Mouse (Mus musculus) limb, embryonic 11.5 days (tissue): Measurements from ENCODE around the gene Tedc1. TPM values are rescaled to one million over a fixed set of nuclear protein-coding genes. Genes with fewer than 3 reads are reported as not detected.

Source experiments
- ATAC-seq: fragments of 200-750 bp; cut with Nextera tagmentation; 2 replicates; pipeline ENCODE4 v1.8.0; 2017; ENCODE audit warnings: low read depth; ENCODE audit not compliant: insufficient number of reproducible peaks, low FRiP score, low TSS enrichment
- DNase-seq: peaks from one replicate; pipeline ENCODE4 v3.0.0-alpha.2; 2015; ENCODE audit warnings: low spot score
- H3K27ac ChIP-seq: fragments of 300-500 bp; sonication (generic); replicated peaks from 2 replicates; pipeline ENCODE4 v1.5.1; 2014; ENCODE audit warnings: low read depth, mild to moderate bottlenecking, low read length
- H3K27me3 ChIP-seq: fragments of 300-500 bp; sonication (generic); 2 replicates; pipeline ENCODE4 v1.6.1; 2014; ENCODE audit warnings: mild to moderate bottlenecking, low read length, mixed read lengths; ENCODE audit not compliant: control insufficient read depth, insufficient read depth
- H3K36me3 ChIP-seq: fragments of 300-500 bp; sonication (generic); 2 replicates; pipeline ENCODE4 v1.6.1; 2014; ENCODE audit warnings: mild to moderate bottlenecking, low read length, moderate library complexity, mixed read lengths; ENCODE audit not compliant: control insufficient read depth, insufficient read depth
- H3K4me1 ChIP-seq: fragments of 300-500 bp; sonication (generic); 2 replicates; pipeline ENCODE4 v1.6.1; 2014; ENCODE audit warnings: low read length, mixed read lengths; ENCODE audit not compliant: control insufficient read depth, insufficient read depth
- H3K4me2 ChIP-seq: fragments of 300-500 bp; sonication (generic); 2 replicates; pipeline ENCODE4 v1.6.1; 2014; ENCODE audit warnings: low read depth, mild to moderate bottlenecking, moderate library complexity; ENCODE audit not compliant: severe bottlenecking
- H3K4me3 ChIP-seq: fragments of 300-500 bp; sonication (generic); 2 replicates; pipeline ENCODE4 v1.5.1; 2014; ENCODE audit warnings: low read depth, low read length
- H3K9ac ChIP-seq: fragments of 300-500 bp; sonication (generic); 2 replicates; pipeline ENCODE4 v1.6.1; 2014; ENCODE audit warnings: mild to moderate bottlenecking, low read length
- H3K9me3 ChIP-seq: fragments of 300-500 bp; sonication (generic); 2 replicates; pipeline ENCODE4 v1.6.1; 2016; ENCODE audit warnings: low read length; ENCODE audit not compliant: control insufficient read depth
- WGBS: fragments of 180-500 bp; shearing (Covaris S2); extraction: QIAGEN DNeasy Blood & Tissue Kit; methylation state at CpG from one replicate; pipeline ENCODE4 v1.1.7; 2014; 5-methylcytosine and 5-hydroxymethylcytosine counted together
- polyA plus RNA-seq: library from polyadenylated mRNA; unstranded; fragments of >200 nt; fragmentation: Nextera tagmentation; extraction: Ambion mirVana; gene quantifications from 2 replicates; pipeline ENCODE4 v1.2.1, GENCODE M21; 2014

The Tedc1 gene
- polyA plus RNA-seq, 1 experiment from 2014 or later: 39.9 TPM

- Histone ChIP-seq H3K27ac (no peak overlapping the region; the same call in 1 of the 2 replicates), H3K36me3 (peaks cover 8% of the 10 kb centered on the region), H3K4me1 (peaks cover 16% of the 10 kb centered on the region), H3K4me2 (peak overlapping the region; percentile 22; the same call in 1 of the 2 replicates), H3K9me3 (no peaks in the 10 kb centered on the region), H3K27me3 (peaks cover 35% of the 10 kb centered on the region), H3K9ac (peak overlapping the region; percentile 30), H3K4me3 (peak overlapping the region; percentile 6; the same call in 1 of the 2 replicates)
- DNase-seq (peak; percentile 61), ATAC-seq (no peak; the same call in 1 of the 2 replicates)
- 19% methylated on average over 15 of the region's 15 CpGs for WGBS
Observed at GRCm38 (mm10) chr12:113142021-113142975, 13.9 kb upstream of the Tedc1 start.

- Histone ChIP-seq H3K27me3 (peaks cover 39% of the 10 kb centered on the region), H3K4me3 (no peak overlapping the region), H3K4me2 (peak overlapping the region; percentile 22; the same call in 1 of the 2 replicates), H3K9me3 (no peaks in the 10 kb centered on the region), H3K27ac (no peak overlapping the region; the same call in 1 of the 2 replicates), H3K4me1 (peaks cover 16% of the 10 kb centered on the region), H3K36me3 (peaks cover 2% of the 10 kb centered on the region; the same call in 1 of the 2 replicates), H3K9ac (peak overlapping the region; percentile 30)
- DNase-seq: no peak
- WGBS: 62% methylated on average over 7 of the region's 7 CpGs
- no peak for ATAC-seq
Observed at GRCm38 (mm10) chr12:113143164-113143563, 13.1 kb upstream of the Tedc1 start.

GRCm38 (mm10) chr12:113144001-113144756, 12.0 kb upstream of the Tedc1 start:
- Histone ChIP-seq H3K27ac (no peak overlapping the region), H3K27me3 (peaks cover 39% of the 10 kb centered on the region), H3K9ac (no peak overlapping the region), H3K36me3 (no peaks in the 10 kb centered on the region), H3K4me1 (peaks cover 14% of the 10 kb centered on the region), H3K9me3 (no peaks in the 10 kb centered on the region), H3K4me3 (no peak overlapping the region), H3K4me2 (no peak overlapping the region)
- 72% methylated on average over 20 of the region's 20 CpGs for WGBS
- DNase-seq (peak; percentile 48), ATAC-seq (no peak)

GRCm38 (mm10) chr12:113144886-113145285, 11.3 kb upstream of the Tedc1 start:
- Histone ChIP-seq H3K27ac (no peak overlapping the region), H3K36me3 (no peaks in the 10 kb centered on the region), H3K27me3 (peaks cover 43% of the 10 kb centered on the region), H3K4me1 (peaks cover 8% of the 10 kb centered on the region), H3K9ac (no peak overlapping the region), H3K9me3 (no peaks in the 10 kb centered on the region), H3K4me2 (no peak overlapping the region), H3K4me3 (no peak overlapping the region)
- DNase-seq (no peak), ATAC-seq (no peak)
- WGBS: 90% methylated on average over 16 of the region's 16 CpGs

- DNase-seq: no peak
- WGBS: 89% methylated on average over 5 of the region's 5 CpGs
- ATAC-seq: no peak
- no peaks in the 10 kb centered on the region for H3K9me3 ChIP-seq
- H3K4me1 ChIP-seq: peaks cover 8% of the 10 kb centered on the region
- no peak overlapping the region for H3K4me2 ChIP-seq
- no peak overlapping the region for H3K9ac ChIP-seq
- peaks cover 42% of the 10 kb centered on the region for H3K27me3 ChIP-seq
- H3K27ac ChIP-seq: no peak overlapping the region
- no peaks in the 10 kb centered on the region for H3K36me3 ChIP-seq
- no peak overlapping the region for H3K4me3 ChIP-seq
Observed at GRCm38 (mm10) chr12:113145591-113145990, 10.6 kb upstream of the Tedc1 start.

- peak within 1 kb of the TSS; percentile 20; the same call in 1 of the 2 replicates for H3K4me2 ChIP-seq
Observed at GRCm38 (mm10) chr12:113146112-113147057, 9.8 kb upstream of the Tedc1 start, which contains the start of gene Crip1. Gene Crip1 (plus strand): TSS chr12:113146316.

GRCm38 (mm10) chr12:113147481-113147880, 8.7 kb upstream of the Tedc1 start:
- peaks cover 9% of the 10 kb centered on the region for H3K4me1 ChIP-seq
- no peak overlapping the region for H3K4me3 ChIP-seq

More at GRCm38 (mm10) chr12:113146112-113147057, 9.8 kb upstream of the Tedc1 start, which contains the start of gene Crip1:
- Histone ChIP-seq H3K4me1 (peaks cover 8% of the 10 kb centered on the region), H3K9ac (no peak within 1 kb of the TSS), H3K9me3 (no peaks in the 10 kb centered on the region), H3K36me3 (no peaks in the 10 kb centered on the region), H3K4me3 (no peak within 1 kb of the TSS), H3K27ac (no peak within 1 kb of the TSS), H3K27me3 (peaks cover 42% of the 10 kb centered on the region)
- peak; percentile 88 for DNase-seq
- ATAC-seq: no peak
- 11% methylated on average over 45 of the region's 45 CpGs for WGBS

More at GRCm38 (mm10) chr12:113147481-113147880, 8.7 kb upstream of the Tedc1 start:
- H3K4me2 ChIP-seq: no peak overlapping the region
- no peak for ATAC-seq
- H3K27me3 ChIP-seq: peaks cover 34% of the 10 kb centered on the region
- no peak overlapping the region for H3K27ac ChIP-seq
- H3K9ac ChIP-seq: no peak overlapping the region
- H3K36me3 ChIP-seq: no peaks in the 10 kb centered on the region
- DNase-seq: no peak
- WGBS: 86% methylated on average over 8 of the region's 8 CpGs
- H3K9me3 ChIP-seq: no peaks in the 10 kb centered on the region
